Mouse (Mus musculus): ENCODE results near the gene Itga4.

The Itga4 gene

DNA sequence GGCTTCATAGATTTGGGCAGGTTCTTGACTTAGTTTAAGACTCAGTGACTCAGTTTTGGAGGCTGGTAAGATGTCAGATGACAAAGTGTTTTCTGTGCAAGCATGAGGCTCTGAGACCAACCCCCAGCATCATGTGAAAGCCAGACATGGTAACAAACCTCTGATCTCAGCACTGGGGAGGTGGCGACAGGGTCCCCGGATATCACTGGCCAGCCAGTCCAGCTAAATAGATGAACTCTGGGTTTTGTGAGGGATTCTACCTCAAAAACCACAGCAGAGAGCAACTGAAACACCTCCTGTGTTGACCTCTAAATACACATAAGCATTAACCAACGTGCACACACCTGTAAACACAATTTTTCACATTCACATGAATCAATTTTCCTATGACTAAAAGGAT lies 12.0 kb downstream of the Itga4 start:
- no peak for DNase-seq

GRCm38 (mm10) chr2:79268863-79269262 lies 13.6 kb downstream of the Itga4 start:
- DNase-seq: no peak

DNA sequence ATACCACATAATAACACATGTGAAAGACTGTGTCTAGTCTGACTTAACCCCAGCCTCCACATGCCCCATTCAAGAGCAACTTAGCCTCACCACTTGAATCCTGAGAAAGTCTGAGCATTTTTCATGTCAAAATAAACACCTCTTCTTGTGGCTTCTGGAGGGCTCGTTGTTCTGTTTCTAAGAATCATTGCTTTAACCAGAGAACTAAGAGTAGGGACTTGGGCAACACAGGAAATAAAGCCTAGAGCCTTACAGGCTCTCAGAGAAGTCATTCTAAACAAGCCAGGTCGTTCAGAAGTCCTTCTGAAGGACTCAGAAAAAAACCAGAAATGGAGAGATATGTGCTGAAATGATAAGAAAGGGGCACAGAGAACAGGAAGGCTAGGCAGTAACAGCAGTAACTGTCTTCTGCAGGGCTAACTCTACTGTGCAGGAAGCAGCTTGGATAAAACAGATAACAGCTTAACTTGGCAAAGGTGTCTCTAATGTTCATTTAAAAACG lies 14.9 kb downstream of the Itga4 start:
- DNase-seq: no peak

GRCm38 (mm10) chr2:79271838-79272237 lies 16.6 kb downstream of the Itga4 start:
- DNase-seq: no peak

DNA sequence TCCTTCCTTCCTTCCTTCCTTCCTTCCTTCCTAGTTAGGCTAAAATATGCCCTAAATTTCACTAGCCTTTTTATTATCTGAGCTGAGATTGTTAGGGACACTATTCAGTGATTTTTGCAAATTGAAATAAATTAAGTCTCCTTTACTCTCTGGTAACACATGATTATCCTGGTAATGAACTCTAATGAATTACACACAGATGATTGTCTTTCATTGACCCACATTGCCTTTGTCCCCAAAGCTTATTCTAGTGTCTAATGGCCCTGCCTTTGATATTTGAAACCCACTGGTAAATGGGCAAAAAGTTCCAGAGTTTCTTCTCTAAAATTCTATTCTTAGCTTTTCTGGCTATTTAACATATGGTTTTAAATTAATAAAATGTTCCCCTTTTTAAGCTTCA lies 23.4 kb downstream of the Itga4 start:
- no peak for DNase-seq

GRCm38 (mm10) chr2:79284206-79284605 lies 29.0 kb downstream of the Itga4 start:
- DNase-seq: no peak

DNA sequence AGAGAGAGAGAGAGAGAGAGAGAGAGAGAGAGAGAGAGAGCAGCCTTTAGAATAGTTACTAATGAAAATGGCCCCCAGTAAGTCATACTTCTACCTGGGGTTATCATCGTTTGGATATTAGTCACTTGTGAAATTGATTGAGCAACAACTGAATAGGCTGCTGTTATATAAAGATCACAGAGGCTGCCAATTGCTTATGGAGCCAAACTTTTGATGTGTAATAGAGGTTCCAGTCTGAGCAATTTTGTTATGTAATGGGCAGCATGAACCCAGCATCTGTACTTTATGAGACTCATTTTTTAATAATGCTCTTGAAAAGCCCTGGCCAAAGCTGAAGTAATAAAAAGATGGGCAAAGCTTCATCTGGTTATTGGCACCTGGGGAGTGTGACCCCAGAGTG lies 34.9 kb downstream of the Itga4 start:
- DNase-seq: no peak

GRCm38 (mm10) chr2:79291922-79292321 lies 36.7 kb downstream of the Itga4 start:
- no peak for DNase-seq

- peak; percentile 77 for DNase-seq
Observed at GRCm38 (mm10) chr2:79292431-79292830, 37.2 kb downstream of the Itga4 start.

- DNase-seq: no peak
Observed at GRCm38 (mm10) chr2:79302398-79302797, 47.2 kb downstream of the Itga4 start.

- peak; percentile 67 for DNase-seq
Observed at GRCm38 (mm10) chr2:79307549-79307948, 52.3 kb downstream of the Itga4 start.

DNA sequence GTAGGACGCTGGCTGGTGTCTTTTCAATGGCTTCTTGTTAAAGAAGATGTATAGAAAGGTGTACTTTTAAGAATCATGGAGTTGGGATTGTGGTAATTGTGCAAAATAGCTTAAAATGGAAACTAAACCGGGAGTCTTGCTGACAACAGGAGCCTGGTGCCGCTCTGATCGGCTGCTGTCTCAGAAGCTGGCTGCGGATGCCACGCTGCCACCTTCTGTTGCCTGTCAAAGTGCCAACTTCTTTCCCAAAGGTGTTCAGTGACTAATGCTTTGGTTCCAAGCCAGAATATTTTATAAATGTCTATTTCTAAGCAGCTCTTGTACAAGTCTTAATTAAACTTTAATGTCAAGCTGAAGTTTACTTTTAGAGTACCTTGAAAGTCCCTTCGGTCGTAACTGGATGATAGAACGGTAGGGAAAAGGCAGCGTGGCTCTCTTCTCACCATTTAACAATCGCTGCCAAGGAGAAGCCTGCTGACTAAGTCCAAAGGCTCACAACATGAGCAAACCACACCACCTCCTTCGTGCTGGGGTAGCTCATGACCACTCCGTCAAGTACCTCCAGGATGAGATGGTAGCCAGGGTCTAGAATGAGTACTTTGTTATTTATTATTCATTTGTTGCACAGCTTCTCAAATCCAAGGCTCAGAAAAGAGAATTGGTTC lies 54.4 kb downstream of the Itga4 start:
- peak; percentile 25 for DNase-seq

DNA sequence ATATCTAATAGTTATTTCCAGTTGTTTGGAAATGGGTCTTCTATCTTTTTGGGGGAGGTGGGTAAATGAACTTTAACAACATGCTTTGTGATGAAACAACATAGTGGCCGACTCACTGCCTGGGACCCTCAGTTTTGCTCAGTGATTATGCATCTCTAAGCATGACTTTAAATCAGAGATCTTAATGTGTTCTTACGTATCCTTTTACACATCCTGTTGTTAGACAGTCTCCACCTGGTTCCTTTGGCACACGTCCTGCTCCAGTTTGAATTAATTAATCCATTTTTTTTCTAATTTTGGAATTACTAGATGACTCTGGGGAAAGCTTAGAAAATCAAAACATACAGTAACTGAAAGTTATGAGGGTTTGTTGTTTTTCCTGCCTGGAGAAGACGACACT lies 57.3 kb downstream of the Itga4 start:
- DNase-seq: no peak

DNA sequence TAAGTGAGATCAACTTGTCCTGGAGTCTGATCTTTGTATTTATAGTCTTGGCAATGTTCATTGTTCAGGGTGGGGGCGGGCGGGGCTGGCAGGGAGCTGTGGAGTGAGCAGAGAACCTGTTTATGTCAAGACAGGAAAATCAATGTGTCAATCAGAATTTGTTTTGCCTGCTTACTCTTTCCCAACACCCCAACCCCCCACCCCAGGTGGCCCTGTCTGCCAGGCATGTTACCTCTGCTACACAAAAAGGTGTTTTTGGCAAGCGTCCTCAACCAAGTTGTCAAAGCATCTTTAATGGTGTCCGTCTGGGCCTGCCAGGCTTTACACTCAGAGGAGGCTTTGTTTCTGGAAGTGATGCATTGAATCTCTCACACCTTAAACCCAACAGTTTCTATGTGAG lies 59.9 kb downstream of the Itga4 start:
- no peak for DNase-seq

DNA sequence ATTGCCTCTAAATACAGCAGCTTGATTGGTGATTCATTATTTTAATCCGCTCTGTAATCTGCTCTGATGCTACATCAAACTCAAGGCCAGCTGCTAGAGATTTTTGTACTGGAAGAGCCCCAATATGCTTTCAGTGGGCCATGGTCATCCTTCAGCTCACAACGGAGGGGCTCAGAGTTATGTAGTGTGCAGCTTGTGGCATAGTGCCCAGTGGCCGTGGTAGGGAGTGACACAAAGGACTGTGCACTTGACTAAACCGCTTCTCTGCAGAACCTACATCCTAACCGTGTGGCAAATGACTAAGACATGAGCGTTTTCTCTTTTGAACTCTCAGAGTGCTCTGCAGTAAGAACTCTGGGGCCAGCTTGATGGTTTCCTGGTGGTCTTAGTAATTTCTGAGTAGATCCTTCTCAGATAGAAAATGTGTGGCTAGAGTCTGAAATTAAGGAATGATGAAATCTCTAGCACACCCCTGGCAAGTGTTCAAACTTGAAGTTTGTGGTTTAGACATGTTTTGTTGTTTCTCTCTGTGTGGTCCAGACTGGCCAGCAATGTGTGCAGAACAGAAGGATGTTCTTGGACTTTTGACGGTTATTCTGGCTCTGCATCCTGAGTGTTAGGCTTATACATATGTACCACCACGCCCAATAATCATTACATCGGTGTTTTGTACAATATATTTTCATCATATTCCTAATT lies 61.1 kb downstream of the Itga4 start:
- no peak for DNase-seq

- no peak for DNase-seq
Observed at GRCm38 (mm10) chr2:79328079-79328478, 72.9 kb downstream of the Itga4 start.

- no peak for DNase-seq
Observed at GRCm38 (mm10) chr2:79334661-79335060, 79.4 kb downstream of the Itga4 start.

GRCm38 (mm10) chr2:79336141-79336540 lies 80.9 kb downstream of the Itga4 start:
- DNase-seq: no peak

DNA sequence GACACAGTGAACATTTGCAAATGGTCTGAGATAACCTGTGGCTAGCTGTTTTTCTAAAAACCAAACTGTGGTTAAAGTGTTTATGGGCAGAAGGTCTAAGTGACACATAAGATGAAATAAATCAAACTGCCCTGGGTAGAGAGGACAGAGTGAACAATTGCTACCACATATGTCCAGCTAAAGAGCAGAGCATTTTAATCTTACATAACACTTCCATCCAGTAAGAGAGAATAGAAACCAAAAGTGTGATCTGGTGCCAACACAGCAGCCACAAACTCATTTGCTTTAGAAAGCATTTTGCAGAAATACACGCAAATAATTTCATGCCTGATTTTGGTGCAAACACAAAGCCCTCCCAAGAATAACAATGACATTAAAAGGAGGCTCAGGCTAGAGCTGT lies 83.8 kb downstream of the Itga4 start:
- DNase-seq: no peak

DNA sequence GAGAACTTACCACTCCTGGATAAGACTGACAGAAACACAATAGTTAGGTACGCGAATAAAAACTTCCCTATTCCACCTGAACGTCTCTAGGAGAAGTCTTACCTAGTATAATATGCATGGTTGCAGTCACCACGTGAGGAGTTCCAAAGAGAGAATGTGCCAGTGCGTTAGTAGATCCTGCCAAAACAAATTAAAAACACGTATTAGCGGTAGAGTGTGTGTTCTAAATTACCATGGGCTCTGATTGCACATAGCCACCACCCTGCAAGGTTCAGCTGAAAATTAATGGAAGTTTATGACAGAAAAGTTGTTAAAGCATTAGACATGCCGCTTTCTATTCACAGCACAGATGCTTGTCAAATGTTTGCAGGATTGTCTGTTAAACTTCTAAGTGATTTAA lies 87.9 kb downstream of the Itga4 start:
- DNase-seq: no peak

- DNase-seq: no peak
Observed at GRCm38 (mm10) chr2:79351179-79352099, 96.2 kb downstream of the Itga4 start.

DNA sequence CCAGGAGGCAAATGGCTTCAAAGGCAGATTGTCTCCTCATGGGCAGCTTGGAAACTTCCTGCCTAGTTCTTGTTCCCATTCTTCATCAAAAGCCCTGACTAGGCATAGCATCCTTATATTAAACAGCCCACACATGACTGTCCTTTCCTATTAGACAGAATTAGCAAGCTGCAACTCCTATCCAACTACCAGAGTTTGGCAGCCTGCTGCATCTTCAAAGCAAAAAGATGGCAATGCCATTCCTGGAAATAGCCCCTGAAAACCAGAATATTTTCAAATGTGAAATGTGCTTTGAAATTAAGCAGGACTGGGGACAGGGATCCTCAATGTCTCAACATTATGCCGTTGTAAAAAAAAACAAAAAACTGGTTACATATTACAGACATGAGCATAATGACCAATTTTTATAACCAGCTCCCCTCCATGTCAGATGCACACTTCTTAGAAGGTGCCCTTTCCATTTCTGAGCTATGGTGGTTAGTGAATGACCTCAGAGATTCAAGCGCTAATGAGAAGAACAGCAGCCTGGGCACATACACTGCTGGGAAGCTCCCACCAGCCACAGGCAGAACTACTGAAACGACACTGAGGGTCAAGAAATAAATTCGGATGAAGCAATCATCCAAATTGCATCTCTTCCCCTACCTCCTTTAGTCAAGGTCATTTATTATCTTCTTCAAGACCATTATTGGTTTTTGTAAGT lies 97.0 kb downstream of the Itga4 start:
- DNase-seq: no peak

DNA sequence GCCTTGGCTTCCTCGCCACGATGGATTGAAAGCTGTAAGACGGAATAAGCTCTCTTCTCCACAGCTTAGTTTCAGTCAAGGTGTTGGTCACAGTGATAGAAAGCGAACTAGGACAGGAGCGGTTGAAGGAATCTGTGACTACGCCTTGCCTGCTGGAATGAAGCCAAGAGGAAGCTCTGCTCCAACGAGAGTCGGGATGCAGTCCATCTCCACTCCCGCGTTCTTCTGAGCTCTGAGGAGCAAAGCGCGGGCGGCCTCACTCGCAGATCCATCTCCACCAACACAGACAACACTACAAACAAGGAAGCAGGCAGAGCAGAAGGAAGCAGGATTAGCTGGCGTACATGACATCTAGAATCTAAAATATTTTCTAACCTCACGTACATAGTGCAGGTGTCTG lies 99.5 kb downstream of the Itga4 start:
- peak; percentile 12 for DNase-seq
